Mouse (Mus musculus): ENCODE measurements at regions not wholly inside any gene's neighbourhood (a gene's known extent, or its start where the extent isn't known, plus 50 kb on each side); places are given as distances from the start of the nearest gene placed in this dataset.

- peak in 1 of 2 experiments; percentile 42 for DNase-seq
Measured at GRCm38 (mm10) chr10:42094274-42095000, 76.2 kb upstream of the Armc2 start.

GRCm38 (mm10) chr10:42093176-42093759, 75.0 kb upstream of the Armc2 start:
- no peak for DNase-seq

GRCm38 (mm10) chr10:42092500-42092899, 74.3 kb upstream of the Armc2 start:
- peak; percentile 64 to 80 for DNase-seq

GRCm38 (mm10) chr10:42091546-42092168, 73.4 kb upstream of the Armc2 start:
- no peak for DNase-seq

- no peak for DNase-seq
Measured at GRCm38 (mm10) chr10:42090806-42091205, 72.6 kb upstream of the Armc2 start.

GRCm38 (mm10) chr10:42090147-42090546, 71.9 kb upstream of the Armc2 start:
- DNase-seq = no peak

GRCm38 (mm10) chr10:42089686-42090085, 71.4 kb upstream of the Armc2 start:
- DNase-seq = no peak

- peak in 1 of 2 experiments; percentile 56 for DNase-seq
Measured at GRCm38 (mm10) chr10:42089235-42089625, 71.0 kb upstream of the Armc2 start.

- DNase-seq = no peak
Measured at GRCm38 (mm10) chr10:42088570-42089234, 70.5 kb upstream of the Armc2 start.

- no peak for DNase-seq
Measured at GRCm38 (mm10) chr10:42087906-42088305, 69.7 kb upstream of the Armc2 start.

GRCm38 (mm10) chr10:42086691-42087090, 68.4 kb upstream of the Armc2 start:
- no peak for DNase-seq

GRCm38 (mm10) chr10:42085295-42085694, 67.1 kb upstream of the Armc2 start:
- no peak for DNase-seq

GRCm38 (mm10) chr10:42082227-42082840, 64.1 kb upstream of the Armc2 start:
- no peak for DNase-seq

- no peak for DNase-seq
Measured at GRCm38 (mm10) chr10:42079775-42080174, 61.5 kb upstream of the Armc2 start.

- no peak for DNase-seq
Measured at GRCm38 (mm10) chr10:42076711-42077110, 58.5 kb upstream of the Armc2 start.

- DNase-seq = no peak
Measured at GRCm38 (mm10) chr10:42075545-42075944, 57.3 kb upstream of the Armc2 start.

- DNase-seq = no peak
Measured at GRCm38 (mm10) chr10:42072758-42073157, 54.5 kb upstream of the Armc2 start.

- DNase-seq = no peak
Measured at GRCm38 (mm10) chr10:42072131-42072530, 53.9 kb upstream of the Armc2 start.

GRCm38 (mm10) chr10:42071404-42072024, 53.3 kb upstream of the Armc2 start:
- no peak for DNase-seq

GRCm38 (mm10) chr10:42070611-42071403, 52.6 kb upstream of the Armc2 start:
- peak; percentile 90 to 92 for DNase-seq

GRCm38 (mm10) chr10:42069751-42070150, 51.5 kb upstream of the Armc2 start:
- no peak for DNase-seq

- DNase-seq = no peak
Measured at GRCm38 (mm10) chr10:42068497-42068896, 50.3 kb upstream of the Armc2 start.

Data from cerebellum, postnatal 14 days (tissue).